Mouse (Mus musculus): ENCODE measurements around the gene Rftn1.

- TF ChIP-seq CTCF (IDR thresholded peaks at IDR 0.05; ENCODE audit: borderline replicate concordance, control insufficient read depth, extremely low read depth, insufficient read depth, low read length, poor library complexity) = no peak
- no peak for TF ChIP-seq POLR2A (IDR thresholded peaks at IDR 0.05; ENCODE audit: control insufficient read depth, extremely low read depth, insufficient read depth, low read length, poor library complexity)
These were observed 62.1 kb downstream of the Rftn1 start for GRCm38 (mm10) chr17:50128392-50128791.

Data from thymus, adult 2 months (tissue).